Mouse (Mus musculus) kidney, postnatal 0 days (tissue): ENCODE measurements at regions not wholly inside any gene's neighbourhood (a gene's known extent, or its start where the extent isn't known, plus 50 kb on each side); places are given as distances from the start of the nearest gene placed in this dataset.

Experiments used
- ATAC-seq: fragments of 200-750 bp; cut with Nextera tagmentation; replicated peaks from 2 replicates; pipeline ENCODE4 v1.8.0; 2017; ENCODE audit warnings: low read depth, moderate number of reproducible peaks, moderate TSS enrichment, moderate library complexity; ENCODE audit not compliant: low FRiP score
- DNase-seq: peaks from one replicate; pipeline ENCODE4 v3.0.0-alpha.2; 2016; ENCODE audit warnings: low spot score
- H3K27ac ChIP-seq: fragments of 300-500 bp; sonication (generic); 2 replicates; pipeline ENCODE4 v1.5.1; 2014; ENCODE audit warnings: mild to moderate bottlenecking
- H3K27me3 ChIP-seq: fragments of 300-500 bp; sonication (generic); 2 replicates; pipeline ENCODE4 v1.6.1; 2014; ENCODE audit warnings: low read length, mixed read lengths; ENCODE audit not compliant: insufficient read depth
- H3K36me3 ChIP-seq: fragments of 300-500 bp; sonication (generic); 2 replicates; pipeline ENCODE4 v1.6.1; 2014; ENCODE audit warnings: low read length, mixed read lengths; ENCODE audit not compliant: insufficient read depth
- H3K4me1 ChIP-seq: fragments of 300-500 bp; sonication (generic); replicated peaks from 2 replicates; pipeline ENCODE4 v1.6.1; 2014; ENCODE audit warnings: antibody characterized with exemption, low read length, mixed read lengths; ENCODE audit not compliant: insufficient read depth
- H3K4me2 ChIP-seq: fragments of 300-500 bp; sonication (generic); 2 replicates; pipeline ENCODE4 v1.6.1; 2014; ENCODE audit warnings: mild to moderate bottlenecking, low read length, moderate library complexity, mixed read lengths
- H3K4me3 ChIP-seq: fragments of 300-500 bp; sonication (generic); replicated peaks from 2 replicates; pipeline ENCODE4 v1.5.1; 2014; ENCODE audit warnings: low read depth, low read length
- H3K9ac ChIP-seq: fragments of 300-500 bp; sonication (generic); 2 replicates; pipeline ENCODE4 v1.6.1; 2014; ENCODE audit warnings: low read depth, low read length
- H3K9me3 ChIP-seq: fragments of 300-500 bp; sonication (generic); replicated peaks from 2 replicates; pipeline ENCODE4 v1.6.1; 2016; ENCODE audit warnings: low read length, inconsistent platforms, mixed read lengths
- CTCF ChIP-seq: IDR thresholded peaks from 2 replicates; pipeline ENCODE4 v1.5.1; 2016; ENCODE audit warnings: antibody characterized with exemption, low read depth, mild to moderate bottlenecking, moderate library complexity
- WGBS: fragments of 180-500 bp; shearing (Covaris S2); extraction: QIAGEN DNeasy Blood & Tissue Kit; methylation state at CpG from one replicate; pipeline ENCODE4 v1.1.7; 2014; 5-methylcytosine and 5-hydroxymethylcytosine counted together

- TF ChIP-seq CTCF, result no peak
- no peak for ATAC-seq
- Histone ChIP-seq H3K36me3 (no peaks in the 10 kb centered on the region), H3K4me2 (no peak overlapping the region), H3K27me3 (no peaks in the 10 kb centered on the region), H3K4me3 (no peak overlapping the region), H3K4me1 (no peaks in the 10 kb centered on the region), H3K9ac (no peak overlapping the region), H3K27ac (no peak overlapping the region), H3K9me3 (no peaks in the 10 kb centered on the region)
- no peak for DNase-seq
- WGBS, result 75% methylated on average over 5 of the region's 5 CpGs
These were observed 136.1 kb upstream of the 9330182O14Rik start for GRCm38 (mm10) chr15:39998063-39998462.

- Histone ChIP-seq H3K27me3 (no peaks in the 10 kb centered on the region), H3K4me1 (no peaks in the 10 kb centered on the region), H3K27ac (no peak overlapping the region), H3K9ac (no peak overlapping the region), H3K36me3 (no peaks in the 10 kb centered on the region), H3K4me2 (no peak overlapping the region), H3K4me3 (no peak overlapping the region), H3K9me3 (no peaks in the 10 kb centered on the region)
- TF ChIP-seq CTCF, result no peak
- 65% methylated on average over 5 of the region's 5 CpGs for WGBS
- no peak for ATAC-seq
- no peak for DNase-seq
These were observed 134.1 kb upstream of the 9330182O14Rik start for GRCm38 (mm10) chr15:40000022-40000421.

DNA sequence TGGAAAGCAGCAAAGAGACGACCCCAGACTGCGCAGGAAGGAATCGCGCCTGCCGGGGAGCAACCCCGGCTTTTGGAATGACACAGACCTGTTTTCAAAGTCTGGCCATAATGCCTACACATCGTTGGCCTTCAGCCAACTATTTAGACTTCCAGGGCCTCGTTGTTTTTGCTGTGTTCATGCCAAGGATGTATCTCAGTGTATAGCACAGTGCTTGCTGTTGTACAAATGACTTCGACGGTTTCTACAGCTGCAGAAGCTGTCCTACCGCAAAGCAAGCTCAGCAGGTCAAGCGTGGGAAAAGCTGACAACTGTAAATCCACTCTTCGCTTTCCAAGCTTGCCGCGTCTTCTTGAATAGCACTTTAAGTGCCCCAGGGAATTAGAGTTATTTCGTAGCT is 129.1 kb upstream of the 9330182O14Rik start:
- no peaks in the 10 kb centered on the region for H3K9me3 ChIP-seq
- H3K4me3 ChIP-seq, result no peak overlapping the region
- H3K9ac ChIP-seq, result no peak overlapping the region
- H3K27ac ChIP-seq, result no peak overlapping the region
- TF ChIP-seq CTCF, result no peak
- DNase-seq (peak; percentile 67), ATAC-seq (no peak)
- H3K4me1 ChIP-seq, result no peaks in the 10 kb centered on the region
- no peaks in the 10 kb centered on the region for H3K36me3 ChIP-seq
- WGBS, result 51% methylated on average over 16 of the region's 16 CpGs
- no peaks in the 10 kb centered on the region for H3K27me3 ChIP-seq
- peak overlapping the region; percentile 9; the same call in 1 of the 2 replicates for H3K4me2 ChIP-seq

DNA sequence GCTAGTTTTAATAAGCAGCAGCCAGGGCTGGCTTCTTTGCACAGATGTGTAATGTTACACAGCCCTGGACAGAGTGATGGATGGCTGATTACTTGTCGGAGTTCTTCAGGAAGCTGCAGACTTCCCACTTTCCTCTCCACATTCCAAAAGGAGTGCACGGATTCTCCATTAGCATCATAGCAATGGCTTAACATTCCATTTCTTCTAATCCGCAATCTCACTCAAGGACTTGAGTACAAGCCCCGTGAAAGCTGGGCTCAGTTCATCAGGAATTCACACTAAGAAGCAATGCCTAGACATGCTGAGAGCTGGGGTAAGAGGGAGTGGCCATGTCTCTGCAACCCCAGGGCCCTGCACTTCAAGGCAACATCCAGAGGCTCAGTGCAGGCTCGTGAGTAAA is 126.3 kb upstream of the 9330182O14Rik start:
- Histone ChIP-seq H3K4me2 (no peak overlapping the region), H3K9me3 (no peaks in the 10 kb centered on the region), H3K4me3 (no peak overlapping the region), H3K27me3 (no peaks in the 10 kb centered on the region), H3K4me1 (no peaks in the 10 kb centered on the region), H3K9ac (no peak overlapping the region), H3K27ac (no peak overlapping the region), H3K36me3 (no peaks in the 10 kb centered on the region)
- DNase-seq, result peak; percentile 56
- 11% methylated on average over 5 of the region's 5 CpGs for WGBS
- ATAC-seq, result no peak
- TF ChIP-seq CTCF, result no peak

DNA sequence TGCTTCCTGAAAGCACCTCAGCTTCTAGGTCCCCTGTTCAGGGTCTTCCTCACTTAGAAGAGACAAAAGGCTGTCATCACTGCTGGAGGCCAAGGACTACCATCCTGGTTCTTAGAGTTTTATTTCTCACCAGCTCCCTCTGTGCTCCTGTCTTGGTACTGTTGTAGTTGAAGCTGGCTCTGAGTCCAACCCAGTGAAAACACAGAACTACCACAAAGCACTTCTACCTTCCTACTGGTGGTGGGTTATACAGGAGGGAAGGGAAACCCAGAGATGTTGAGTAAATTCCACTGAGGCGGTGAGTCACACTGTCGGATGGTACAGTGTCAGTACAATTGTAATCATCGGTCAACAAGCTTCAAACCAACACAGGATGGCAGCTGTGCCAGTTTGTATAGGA is 120.3 kb upstream of the 9330182O14Rik start:
- no peaks in the 10 kb centered on the region for H3K36me3 ChIP-seq
- WGBS, result 90% methylated on average over 3 of the region's 3 CpGs
- no peaks in the 10 kb centered on the region; the same call in 1 of the 2 replicates for H3K4me1 ChIP-seq
- H3K4me2 ChIP-seq, result no peak overlapping the region
- H3K4me3 ChIP-seq, result no peak overlapping the region
- TF ChIP-seq CTCF, result no peak
- DNase-seq (no peak), ATAC-seq (no peak)
- no peaks in the 10 kb centered on the region for H3K27me3 ChIP-seq
- no peak overlapping the region for H3K27ac ChIP-seq
- no peaks in the 10 kb centered on the region for H3K9me3 ChIP-seq
- H3K9ac ChIP-seq, result no peak overlapping the region

DNA sequence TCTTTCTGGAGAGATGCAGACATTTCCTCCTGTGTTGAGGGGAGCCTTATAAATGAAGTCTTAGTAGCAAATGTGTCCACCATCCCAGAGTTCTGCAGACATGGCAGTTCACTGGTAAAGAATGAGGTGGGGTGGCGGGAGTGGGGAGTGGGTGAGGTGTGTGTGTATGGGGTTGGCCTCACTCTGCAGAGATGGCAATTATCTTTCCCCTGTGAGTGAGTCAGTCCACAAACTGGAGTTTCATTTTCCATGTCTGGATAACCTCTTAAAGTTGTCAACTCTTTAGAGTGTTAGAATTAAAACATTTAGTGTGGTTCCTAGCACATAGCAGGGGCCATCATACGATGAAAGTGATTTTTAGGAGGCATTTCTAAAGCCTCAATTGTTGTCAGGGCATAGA is 117.1 kb upstream of the 9330182O14Rik start:
- Histone ChIP-seq H3K4me1 (no peaks in the 10 kb centered on the region; the same call in 1 of the 2 replicates), H3K9me3 (no peaks in the 10 kb centered on the region), H3K4me2 (no peak overlapping the region), H3K36me3 (no peaks in the 10 kb centered on the region), H3K27ac (no peak overlapping the region), H3K27me3 (no peaks in the 10 kb centered on the region), H3K9ac (no peak overlapping the region), H3K4me3 (no peak overlapping the region)
- ATAC-seq (no peak), DNase-seq (no peak)
- no peak for TF ChIP-seq CTCF
- WGBS, result 89% methylated on average over 2 of the region's 2 CpGs

DNA sequence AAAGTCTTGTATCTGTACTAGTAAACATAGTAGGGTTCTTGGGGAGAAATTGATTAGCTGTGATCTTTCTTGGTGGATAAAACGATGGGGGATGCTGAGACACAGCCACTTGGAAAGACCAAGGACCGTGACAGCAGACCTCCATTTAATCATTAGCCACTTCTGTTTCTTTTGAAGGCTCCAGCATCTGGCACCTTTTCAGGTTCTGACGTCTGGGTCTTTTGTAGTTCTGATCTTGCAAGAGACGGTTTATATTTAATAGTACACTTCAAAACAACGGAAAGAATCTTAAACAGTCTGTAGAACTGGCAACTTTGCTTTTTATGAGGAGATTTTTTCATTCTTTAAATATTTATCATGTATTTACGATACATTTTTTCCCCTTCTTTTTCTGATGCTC is 116.6 kb upstream of the 9330182O14Rik start:
- no peaks in the 10 kb centered on the region for H3K27me3 ChIP-seq
- no peaks in the 10 kb centered on the region for H3K36me3 ChIP-seq
- 41% methylated on average over 6 of the region's 6 CpGs for WGBS
- H3K27ac ChIP-seq, result no peak overlapping the region
- H3K4me1 ChIP-seq, result no peaks in the 10 kb centered on the region; the same call in 1 of the 2 replicates
- no peak for TF ChIP-seq CTCF
- H3K9ac ChIP-seq, result no peak overlapping the region
- ATAC-seq, result no peak
- H3K9me3 ChIP-seq, result no peaks in the 10 kb centered on the region
- DNase-seq, result no peak
- no peak overlapping the region for H3K4me3 ChIP-seq
- H3K4me2 ChIP-seq, result peak overlapping the region; percentile 30; the same call in 1 of the 2 replicates
